Mouse (Mus musculus) natural killer cell, adult 2 months (primary cell): ENCODE results near the gene Stx18.
A peak's percentile ranks its signal among the peaks of the same experiment; 100 is the strongest.

Experiments used
- DNase-seq, 2 experiments: peaks; one replicate each; pipeline ENCODE4 v3.0.0; 2022; ENCODE audit warnings: low spot score in 2 of 2

The Stx18 gene

GRCm38 (mm10) chr5:38080472-38080871, 41.9 kb downstream of the Stx18 start:
- DNase-seq = no peak

- DNase-seq = no peak
Measured at GRCm38 (mm10) chr5:38082589-38082988, 44.0 kb downstream of the Stx18 start.

DNA sequence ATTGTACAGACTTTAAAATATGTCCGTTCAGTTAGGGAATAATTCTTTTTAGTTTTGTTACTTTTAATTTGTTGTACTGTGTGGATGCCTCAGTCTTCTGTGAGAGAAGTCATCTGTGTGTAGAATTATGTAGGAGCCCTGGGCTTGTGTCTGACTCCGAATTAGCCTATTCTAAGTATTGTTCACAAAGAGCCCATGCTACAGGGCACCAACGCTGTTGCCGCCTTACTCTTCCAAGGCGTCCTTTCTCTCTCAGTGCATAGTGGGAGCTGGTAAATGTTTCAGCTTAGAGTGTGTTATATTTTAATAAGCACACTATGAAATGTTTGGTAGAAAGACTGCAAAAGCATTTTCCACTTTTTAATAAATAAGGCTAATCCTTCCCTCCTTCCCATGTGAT, 44.8 kb downstream of the Stx18 start:
- DNase-seq = no peak

DNA sequence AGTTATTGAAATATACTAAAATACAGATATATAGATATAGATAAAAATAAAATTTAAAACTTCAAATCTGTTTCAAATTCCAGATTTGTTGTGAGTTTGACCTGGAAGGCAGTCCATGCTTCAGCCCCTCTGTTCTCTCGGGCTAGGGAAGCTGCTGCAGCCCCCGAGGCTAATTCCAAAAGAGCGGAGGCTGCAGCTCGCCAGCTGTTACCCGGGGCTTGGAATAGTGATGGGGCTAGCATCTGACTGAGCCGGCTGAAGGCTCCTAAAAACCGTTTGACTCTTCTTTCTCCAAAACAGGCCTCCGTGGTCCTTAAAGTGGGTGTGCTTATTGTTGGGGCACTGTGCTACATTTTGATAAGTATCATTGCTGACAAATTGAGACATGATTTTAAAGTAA, 46.1 kb downstream of the Stx18 start:
- no peak for DNase-seq

GRCm38 (mm10) chr5:38085561-38086392, 47.2 kb downstream of the Stx18 start:
- DNase-seq = peak; percentile 3 to 17

DNA sequence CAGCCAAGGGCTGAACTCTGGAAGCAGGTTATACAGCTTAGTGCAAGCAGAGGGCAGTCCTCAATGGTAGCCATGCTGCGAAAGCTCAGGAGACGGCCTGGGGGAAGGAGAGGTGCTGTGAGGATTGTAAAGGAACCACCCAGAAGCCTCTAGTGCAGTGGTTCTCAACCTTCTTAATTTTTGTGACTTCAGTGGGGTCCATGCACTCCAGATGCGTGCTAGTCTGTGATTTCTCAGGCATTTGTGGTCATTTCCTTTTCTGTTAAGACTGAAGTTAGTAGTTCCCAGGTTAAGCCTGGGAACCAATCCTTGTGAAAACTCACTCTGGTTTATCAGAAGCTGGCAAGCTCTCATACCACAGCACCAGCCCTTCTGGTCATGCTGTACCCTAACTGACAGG, 51.6 kb downstream of the Stx18 start:
- DNase-seq = no peak

- DNase-seq = no peak
Measured at GRCm38 (mm10) chr5:38090581-38090980, 52.0 kb downstream of the Stx18 start.

DNA sequence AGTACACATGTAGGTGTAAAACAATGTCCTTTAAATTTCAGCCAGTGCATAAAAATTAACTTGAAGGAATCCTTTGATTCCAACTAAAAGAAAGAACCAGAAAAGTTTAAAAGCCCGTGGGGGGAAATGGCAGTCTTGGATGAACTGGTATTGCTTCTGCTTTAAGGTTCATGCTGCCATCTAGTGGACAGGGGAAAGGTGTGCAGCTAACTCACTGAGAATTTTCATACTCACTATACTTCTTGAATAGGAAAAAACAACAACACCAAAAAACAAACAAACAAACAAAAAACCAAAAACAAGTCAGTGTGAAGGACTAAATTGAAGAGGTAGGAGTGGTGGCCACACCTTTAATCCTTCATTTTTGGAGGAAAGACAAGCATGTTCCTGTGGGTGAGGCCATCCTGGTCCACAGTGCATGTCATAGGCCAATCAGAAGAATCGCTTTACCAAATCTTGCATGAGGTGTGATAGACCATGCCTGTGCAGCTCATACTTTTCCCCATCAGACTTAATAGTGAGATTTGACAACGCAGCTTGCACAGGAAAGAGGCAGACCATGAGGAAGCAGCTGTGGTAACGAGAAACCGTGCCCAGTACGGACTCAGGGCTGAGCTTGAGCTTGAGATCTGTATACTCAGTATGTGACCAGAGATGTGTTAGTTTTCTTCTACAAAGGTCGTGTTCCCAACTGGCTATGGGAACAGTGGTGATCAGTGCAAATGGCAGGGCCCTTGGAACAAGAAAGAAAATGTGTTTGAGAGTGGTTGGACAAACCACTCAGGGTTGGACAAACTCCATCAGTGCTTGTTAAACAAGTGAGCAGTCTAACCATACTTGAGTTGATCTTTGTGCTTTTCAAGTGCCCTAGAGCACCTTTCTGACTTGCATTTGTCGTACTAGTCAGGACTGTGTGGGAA, 52.8 kb downstream of the Stx18 start:
- peak; percentile 10 to 16 for DNase-seq

DNA sequence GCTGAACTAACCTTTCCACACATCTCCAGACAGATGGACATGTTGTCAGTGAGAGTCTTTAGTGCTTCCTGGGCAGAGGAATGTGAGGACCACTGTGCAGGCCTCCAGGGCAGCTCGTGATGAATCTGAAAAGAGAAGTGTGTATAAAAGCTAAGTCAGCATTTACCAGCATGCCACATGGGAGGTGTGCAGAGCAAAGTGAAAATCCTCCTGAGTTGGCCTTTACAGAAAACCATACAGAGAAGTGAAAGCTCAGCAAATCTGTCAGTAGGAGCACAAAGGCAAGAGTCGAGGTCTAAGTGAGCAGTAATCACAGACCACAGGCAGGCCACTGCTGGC, 53.4 kb downstream of the Stx18 start:
- no peak for DNase-seq

- no peak for DNase-seq
Measured at GRCm38 (mm10) chr5:38094331-38094730, 55.8 kb downstream of the Stx18 start.

DNA sequence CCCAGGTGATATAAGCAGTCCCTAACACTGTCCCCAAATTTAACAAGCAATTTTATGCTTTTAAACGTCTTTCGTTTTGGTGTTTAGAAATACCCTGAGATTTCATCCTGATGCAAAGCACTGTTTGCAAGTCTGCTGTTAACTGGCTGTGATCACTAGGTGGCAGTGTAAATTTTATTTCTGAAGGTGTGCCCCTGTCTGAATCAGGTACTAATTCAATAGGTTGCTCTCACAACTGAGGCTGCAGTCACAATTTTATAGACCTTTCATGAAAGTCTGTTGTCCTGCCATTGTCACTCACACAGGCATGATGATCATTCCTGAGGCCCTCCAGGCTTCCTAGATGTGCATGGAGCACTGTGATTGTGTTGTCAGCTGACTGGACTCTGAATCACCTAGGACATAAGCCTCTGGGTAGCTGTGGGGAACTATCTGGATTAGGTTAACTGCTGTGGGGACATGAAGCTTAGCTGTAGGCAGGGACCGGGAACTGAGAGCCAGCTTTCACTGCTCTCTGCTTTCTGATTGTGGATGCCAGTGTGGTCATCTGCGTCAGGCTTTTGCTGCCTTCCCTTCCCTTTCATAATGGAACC, 59.1 kb downstream of the Stx18 start:
- no peak for DNase-seq

- DNase-seq = no peak
Measured at GRCm38 (mm10) chr5:38099139-38099676, 60.7 kb downstream of the Stx18 start.

- no peak for DNase-seq
Measured at GRCm38 (mm10) chr5:38102945-38103344, 64.4 kb downstream of the Stx18 start.

DNA sequence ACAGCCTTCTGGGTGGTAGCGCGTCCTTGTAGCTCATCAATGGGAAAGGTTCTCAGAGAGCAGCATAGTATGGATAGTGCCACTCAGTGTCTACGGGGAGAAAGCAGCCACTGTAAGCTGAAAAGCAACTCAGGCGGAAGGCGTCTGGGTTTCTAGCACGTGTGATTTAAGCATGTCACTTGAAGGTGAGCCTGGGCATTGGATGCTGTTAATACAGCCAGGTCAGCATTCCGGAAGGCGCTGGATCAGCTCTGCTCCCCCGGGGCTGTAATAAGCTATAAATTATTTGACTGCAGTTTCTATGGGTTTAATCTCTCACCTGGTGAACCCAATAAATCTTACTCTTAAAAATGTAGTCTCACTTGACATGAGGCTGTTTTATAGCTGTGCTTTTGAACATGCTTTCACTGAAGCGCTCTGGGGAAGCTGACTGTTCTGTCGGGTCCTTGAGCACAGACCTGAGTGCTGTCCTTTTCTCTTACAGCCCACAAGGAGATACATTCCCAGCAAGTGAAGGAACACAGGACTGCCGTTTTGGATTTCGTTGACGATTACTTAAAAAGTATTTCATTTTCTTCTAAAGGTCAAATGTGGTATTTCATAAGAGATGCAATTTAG, 67.6 kb downstream of the Stx18 start:
- no peak for DNase-seq

DNA sequence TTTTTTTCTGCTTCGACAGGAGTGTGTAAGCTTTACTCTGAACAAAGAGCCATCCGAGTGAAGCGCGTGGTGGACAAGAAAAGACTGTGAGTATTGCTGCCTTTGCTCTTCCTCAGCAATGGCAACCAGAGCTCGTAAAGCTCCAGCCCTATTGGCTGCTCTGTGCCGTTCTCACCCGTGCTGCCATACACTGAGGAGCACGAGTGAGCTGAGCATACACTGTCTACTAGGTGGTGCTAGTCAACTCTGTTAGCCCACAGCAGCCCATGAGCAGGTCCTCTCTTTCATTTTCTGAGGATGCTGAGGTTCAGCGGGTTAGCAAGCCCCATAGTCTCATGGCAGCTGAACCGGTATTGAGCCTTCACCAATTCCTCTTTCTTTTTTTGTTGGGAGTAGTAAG, 68.3 kb downstream of the Stx18 start:
- no peak for DNase-seq

DNA sequence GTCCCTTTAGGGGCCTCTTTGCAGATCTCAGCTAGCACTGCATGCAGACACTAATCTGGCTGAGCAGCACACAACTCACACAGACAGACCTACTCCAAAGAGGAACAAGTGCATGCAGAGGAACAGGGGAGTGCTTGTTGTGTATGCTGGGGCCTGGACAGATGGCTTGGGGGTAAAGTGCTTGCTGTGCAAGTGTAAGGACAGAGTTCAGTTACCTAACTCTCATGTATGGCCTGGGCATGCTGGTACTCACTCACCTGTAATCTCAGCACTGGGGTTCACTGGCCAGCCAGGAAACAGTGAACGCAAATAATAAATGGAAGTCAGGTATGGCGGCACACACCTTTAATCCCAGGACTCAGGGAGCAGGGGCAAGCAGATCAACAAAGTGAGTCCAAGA, 76.0 kb downstream of the Stx18 start:
- DNase-seq = no peak

- no peak for DNase-seq
Measured at GRCm38 (mm10) chr5:38117056-38117455, 78.5 kb downstream of the Stx18 start.

- no peak for DNase-seq
Measured at GRCm38 (mm10) chr5:38119268-38119667, 80.7 kb downstream of the Stx18 start.

GRCm38 (mm10) chr5:38121699-38122098, 83.2 kb downstream of the Stx18 start:
- no peak for DNase-seq

DNA sequence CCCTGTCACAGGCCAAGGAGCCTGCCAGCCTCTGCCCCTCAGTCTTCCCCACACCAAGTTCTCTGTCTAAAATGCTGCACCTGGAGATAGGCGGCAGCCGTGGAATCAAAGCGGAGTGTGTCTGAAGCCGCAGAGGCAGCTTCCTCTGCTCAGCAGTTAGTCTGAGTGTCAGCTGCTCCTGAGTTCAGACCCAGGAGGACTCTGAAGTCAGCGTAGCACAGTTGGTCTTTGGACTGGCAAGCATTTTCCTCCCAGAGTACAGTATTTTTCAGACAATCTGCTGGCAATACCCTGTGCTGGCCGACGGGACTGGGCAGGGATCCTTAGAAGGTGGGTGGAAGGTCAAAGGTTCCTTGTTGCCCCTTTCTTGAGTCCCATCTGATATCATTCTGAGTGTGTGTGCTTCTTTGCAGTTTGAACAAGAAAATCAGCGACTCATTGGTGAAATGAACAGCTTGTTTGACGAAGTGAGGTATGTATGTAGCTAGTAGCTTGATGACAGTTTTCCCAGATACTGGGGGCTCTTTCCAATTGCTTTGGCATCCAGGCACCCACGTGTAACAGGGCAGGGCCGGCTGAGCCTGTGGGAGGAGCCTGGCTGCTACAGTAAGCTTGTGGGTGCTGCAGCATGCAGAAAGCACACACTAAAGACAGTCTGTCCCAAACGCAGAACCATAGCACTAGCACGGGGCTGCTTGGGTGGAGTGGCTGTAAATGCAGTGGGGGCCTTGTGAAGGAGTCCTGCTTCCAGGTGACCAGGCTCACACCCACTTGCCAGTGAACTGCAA, 88.2 kb downstream of the Stx18 start:
- no peak for DNase-seq

DNA sequence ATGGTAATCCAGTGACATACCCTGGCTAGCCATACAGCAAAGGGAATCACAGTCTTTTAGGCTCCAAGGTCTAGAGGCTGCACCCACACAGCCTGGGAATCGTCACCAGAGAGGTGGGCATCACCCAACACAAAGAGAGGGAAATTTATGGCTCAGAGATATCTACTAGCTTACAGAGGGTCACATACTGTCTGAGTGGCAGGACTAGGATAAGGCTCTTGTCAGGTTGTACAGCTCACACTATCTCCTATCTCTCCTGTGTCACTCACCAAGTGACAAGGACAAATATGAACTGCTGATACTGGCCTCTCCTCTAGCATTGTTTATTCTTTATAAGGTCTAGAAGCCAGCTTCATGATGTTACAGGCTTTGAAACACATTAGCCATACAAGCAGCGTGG, 90.8 kb downstream of the Stx18 start:
- DNase-seq = no peak
